Mouse (Mus musculus) small intestine, adult 2 months (tissue): ENCODE results near the gene Olfr1080. TPM values are rescaled to one million over a fixed set of nuclear protein-coding genes. Genes with fewer than 3 reads are reported as not detected.
"Not testable (repeated sequence)": the region's sequence is repeated elsewhere in the genome, so short reads cannot be mapped to it uniquely, and the experiment has no call there.

Source experiments
- H3K27ac ChIP-seq: fragments of 200-500 bp; 2 replicates; pipeline ENCODE4 v1.5.1; 2012; ENCODE audit warnings: low read depth, low read length, control low read depth, inconsistent platforms; ENCODE audit not compliant: insufficient read depth
- H3K27me3 ChIP-seq: fragments of 200-500 bp; 2 replicates; pipeline ENCODE4 v1.6.1; 2012; ENCODE audit warnings: mild to moderate bottlenecking, moderate library complexity, low read length, inconsistent platforms; ENCODE audit not compliant: control insufficient read depth, insufficient read depth
- H3K36me3 ChIP-seq: fragments of 200-500 bp; 2 replicates; pipeline ENCODE4 v1.6.1; 2012; ENCODE audit warnings: mild to moderate bottlenecking, low read length, control low read depth, inconsistent platforms; ENCODE audit not compliant: control insufficient read depth, insufficient read depth
- H3K4me1 ChIP-seq: fragments of 200-500 bp; 2 replicates; pipeline ENCODE4 v1.6.1; 2012; ENCODE audit warnings: low read length, inconsistent platforms, mixed read lengths; ENCODE audit not compliant: control insufficient read depth, insufficient read depth, insufficient read length
- H3K4me3 ChIP-seq: fragments of 200-500 bp; 2 replicates; pipeline ENCODE4 v1.5.1; 2012; ENCODE audit warnings: low read depth, mild to moderate bottlenecking, control low read depth, inconsistent platforms, low read length, moderate library complexity
- CTCF ChIP-seq: fragments of 200-500 bp; IDR thresholded peaks from 2 replicates; pipeline ENCODE4 v1.5.1; 2012; ENCODE audit warnings: low read depth, mild to moderate bottlenecking, control low read depth, inconsistent platforms, low read length, moderate library complexity, mixed read lengths; ENCODE audit not compliant: insufficient replicate concordance, insufficient read length; ENCODE audit errors: extremely low read depth
- POLR2A ChIP-seq: fragments of 200-500 bp; IDR thresholded peaks from 2 replicates; pipeline ENCODE4 v1.6.1; 2012; ENCODE audit warnings: low read depth, mild to moderate bottlenecking, control low read depth, inconsistent platforms, low read length, moderate library complexity
- WGBS: fragments of 180-500 bp; shearing (Covaris S2); methylation state at CpG from one replicate; pipeline ENCODE4 v1.1.7; 2018; 5-methylcytosine and 5-hydroxymethylcytosine counted together
- polyA plus RNA-seq: library from polyadenylated mRNA; depleted of rRNA; stranded (reverse); fragments of >200 nt; gene quantifications from 2 replicates; pipeline ENCODE4 v1.2.3, GENCODE M21; 2012; rRNA removed

The Olfr1080 gene
- not detected in 2 replicates for polyA plus RNA-seq

- not testable (repeated sequence) for H3K27me3 ChIP-seq, H3K27ac ChIP-seq, H3K4me3 ChIP-seq, H3K36me3 ChIP-seq, H3K4me1 ChIP-seq
These were observed at the start of gene Olfr1080 for GRCm38 (mm10) chr2:86558135-86558534. TSS of gene Olfr1080 (minus strand) at chr2:86558235.

DNA sequence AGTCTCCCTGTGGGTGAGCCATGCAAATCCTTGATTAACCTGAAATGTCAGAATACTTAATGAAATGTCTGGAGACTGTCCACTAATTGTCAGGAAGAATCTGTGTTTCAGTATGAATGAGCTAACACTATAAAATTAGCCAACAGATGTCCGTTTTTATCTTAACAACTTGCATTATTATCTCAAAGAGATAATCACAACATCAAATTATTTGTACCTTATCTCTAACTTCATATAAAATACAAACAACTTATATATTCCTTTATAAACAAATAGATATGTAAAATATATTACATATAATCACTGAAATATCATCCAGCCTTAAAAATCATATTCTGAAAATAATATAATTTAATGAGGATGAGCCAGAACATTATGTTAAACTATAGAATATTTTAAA is 40.8 kb upstream of the Olfr1080 start, which contains the start of gene Olfr1082:
Olfr1082 (minus strand) TSS at position 101 of the 400 bp plus-strand sequence.
- not testable (repeated sequence) for H3K4me1 ChIP-seq, H3K27me3 ChIP-seq, H3K36me3 ChIP-seq, H3K4me3 ChIP-seq, H3K27ac ChIP-seq
- whole genome bisulfite sequencing = 22% methylated on average over 1 of the region's 1 CpGs

GRCm38 (mm10) chr2:86542380-86542779 is 15.7 kb downstream of the Olfr1080 start, which contains the start of gene Olfr1079:
TSS of gene Olfr1079 (minus strand) at chr2:86542480.
- Histone ChIP-seq H3K27ac (no peak within 1 kb of the TSS), H3K4me1 (no peaks in the 10 kb centered on the region), H3K27me3 (no peaks in the 10 kb centered on the region), H3K36me3 (no peaks in the 10 kb centered on the region), H3K4me3 (no peak within 1 kb of the TSS)
- 59% methylated on average over 1 of the region's 1 CpGs for WGBS
- no peak for TF ChIP-seq CTCF
- TF ChIP-seq POLR2A = no peak

DNA sequence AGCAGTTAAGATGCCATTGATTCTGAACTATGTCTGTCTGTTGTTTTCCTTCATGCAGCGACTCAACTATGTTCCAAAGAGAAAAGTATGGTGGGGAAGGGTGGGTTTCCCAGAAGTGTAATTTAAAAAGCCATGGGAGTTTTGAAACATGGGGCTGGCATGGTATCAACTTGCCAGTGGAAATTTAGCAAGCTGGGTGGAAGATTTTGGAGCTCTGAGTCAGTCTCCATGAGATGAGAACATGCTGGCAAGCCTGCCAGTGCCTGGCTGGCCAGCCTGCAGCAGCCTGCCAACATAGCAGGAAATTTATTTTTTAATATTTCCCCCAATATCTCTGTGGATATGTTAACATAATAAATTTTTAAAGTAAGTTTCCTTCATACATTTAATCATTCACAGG is 27.0 kb downstream of the Olfr1080 start:
- no peaks in the 10 kb centered on the region for H3K36me3 ChIP-seq
- no peak overlapping the region for H3K27ac ChIP-seq
- no peak overlapping the region for H3K4me3 ChIP-seq
- TF ChIP-seq POLR2A = no peak
- no peak for TF ChIP-seq CTCF
- no peaks in the 10 kb centered on the region for H3K27me3 ChIP-seq
- 58% methylated on average over 1 of the region's 1 CpGs for WGBS
- no peaks in the 10 kb centered on the region for H3K4me1 ChIP-seq

- TF ChIP-seq POLR2A (no peak), CTCF (no peak)
- no peaks in the 10 kb centered on the region for H3K4me1 ChIP-seq
- H3K27me3 ChIP-seq = no peaks in the 10 kb centered on the region
- no peak within 1 kb of the TSS for H3K27ac ChIP-seq
- H3K4me3 ChIP-seq = no peak within 1 kb of the TSS
- WGBS = 58% methylated on average over 1 of the region's 1 CpGs
- no peaks in the 10 kb centered on the region for H3K36me3 ChIP-seq
These were observed 49.9 kb downstream of the Olfr1080 start, which contains the start of gene Olfr1076 for GRCm38 (mm10) chr2:86508161-86508560. TSS of gene Olfr1076 (plus strand) at chr2:86508461.

Other genes with a start within 250 kb of the Olfr1080 start
- not detected in 2 replicates for gene Olfr1053, start 243.0 kb downstream of the Olfr1080 start, polyA plus RNA-seq
- gene Olfr1054, start 222.8 kb downstream of the Olfr1080 start, polyA plus RNA-seq = not detected in 2 replicates
- gene Olfr1055, start 208.0 kb downstream of the Olfr1080 start, polyA plus RNA-seq = not detected in 2 replicates
- not detected in 2 replicates for gene Olfr1056, start 195.8 kb downstream of the Olfr1080 start, polyA plus RNA-seq
- not detected in 2 replicates for gene Olfr1057, start 179.8 kb downstream of the Olfr1080 start, polyA plus RNA-seq
- gene Olfr1058, start 169.7 kb downstream of the Olfr1080 start, polyA plus RNA-seq = not detected in 2 replicates
- gene Olfr1061, start 144.2 kb downstream of the Olfr1080 start, polyA plus RNA-seq = not detected in 2 replicates
- gene Olfr1062, start 131.5 kb downstream of the Olfr1080 start, polyA plus RNA-seq = not detected in 2 replicates
- not detected in 2 replicates for gene Olfr1065, start 107.6 kb downstream of the Olfr1080 start, polyA plus RNA-seq
- not detected in 2 replicates for gene Olfr1066, start 102.0 kb downstream of the Olfr1080 start, polyA plus RNA-seq
- not detected in 2 replicates for gene Olfr228, start 70.8 kb downstream of the Olfr1080 start, polyA plus RNA-seq
- not detected in 2 replicates for gene Olfr1076, start 49.8 kb downstream of the Olfr1080 start, polyA plus RNA-seq
- gene Olfr1079, start 15.8 kb downstream of the Olfr1080 start, polyA plus RNA-seq = not detected in 2 replicates
- gene Olfr1082, start 40.7 kb upstream of the Olfr1080 start, polyA plus RNA-seq = not detected in 2 replicates
- gene Olfr1084, start 81.5 kb upstream of the Olfr1080 start, polyA plus RNA-seq = not detected in 2 replicates
- gene Olfr1085, start 103.8 kb upstream of the Olfr1080 start, polyA plus RNA-seq = not detected in 2 replicates
- not detected in 2 replicates for gene Olfr1086, start 121.9 kb upstream of the Olfr1080 start, polyA plus RNA-seq
- gene Olfr1087, start 140.2 kb upstream of the Olfr1080 start, polyA plus RNA-seq = not detected in 2 replicates
- not detected in 2 replicates for gene Olfr1089, start 175.5 kb upstream of the Olfr1080 start, polyA plus RNA-seq
- gene Olfr1090, start 200.8 kb upstream of the Olfr1080 start, polyA plus RNA-seq = not detected in 2 replicates
- gene Olfr1093, start 224.2 kb upstream of the Olfr1080 start, polyA plus RNA-seq = not detected in 2 replicates